Mouse (Mus musculus) stomach, postnatal 0 days (tissue): ENCODE measurements at regions not wholly inside any gene's neighbourhood (a gene's known extent, or its start where the extent isn't known, plus 50 kb on each side); places are given as distances from the start of the nearest gene placed in this dataset.

ENCODE experiments used
- CTCF ChIP-seq: IDR thresholded peaks from 2 replicates; pipeline ENCODE4 v1.5.1; 2016; ENCODE audit warnings: antibody characterized with exemption, low read depth, mild to moderate bottlenecking, moderate library complexity
- EP300 ChIP-seq: optimal IDR thresholded peaks from 2 replicates; pipeline ENCODE3; 2016; ENCODE audit warnings: antibody characterized with exemption

DNA sequence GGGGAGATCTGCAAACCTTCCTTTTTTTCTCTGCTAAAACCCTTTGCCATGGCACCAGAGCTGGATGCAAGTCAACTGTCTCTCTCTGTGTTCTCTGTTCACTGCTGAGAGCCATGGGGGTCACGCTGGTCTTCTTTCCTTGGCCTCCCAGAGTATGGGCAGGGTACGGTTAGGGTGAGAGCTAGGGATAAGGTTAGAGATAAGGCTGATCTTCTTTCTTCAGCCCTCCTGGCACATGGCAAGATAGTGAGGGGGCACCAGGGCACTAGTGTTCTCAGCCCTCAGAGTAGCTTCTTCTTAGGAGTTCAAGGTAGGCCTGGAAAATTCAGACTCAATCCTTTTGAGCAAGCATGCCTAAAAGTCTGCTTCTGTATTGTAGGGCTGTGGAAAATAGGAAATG, 196.1 kb downstream of the Tm2d1 start:
- TF ChIP-seq CTCF (no peak), EP300 (no peak)
